Mouse (Mus musculus) liver, adult (tissue): ENCODE results near the gene C87499.

Source experiments
- GATA4 ChIP-seq: IDR thresholded peaks from 2 replicates; pipeline ENCODE4 v1.6.1; 2014; ENCODE audit warnings: mild to moderate bottlenecking, low read length; ENCODE audit not compliant: insufficient replicate concordance

C87499 gene

DNA sequence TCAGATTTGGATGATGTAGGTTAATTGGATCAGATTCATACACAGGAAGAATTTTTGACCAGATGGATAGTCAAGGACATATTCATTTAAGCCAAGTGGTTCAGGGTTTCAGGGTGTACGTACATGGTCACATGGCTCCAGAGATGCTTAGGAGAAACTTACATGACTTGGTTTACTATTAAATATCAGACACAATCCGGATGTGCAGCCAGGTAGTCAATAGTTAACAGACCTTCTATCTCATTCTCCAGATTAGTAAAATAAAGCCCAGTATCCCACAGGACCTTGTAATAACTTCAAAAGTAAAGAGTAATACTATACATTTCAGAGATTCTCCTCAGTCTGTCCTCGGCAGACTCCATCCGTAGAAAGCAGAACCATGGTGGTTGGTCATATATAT is at the start of gene C87499:
TSS of gene C87499 (minus strand) at position 101 of the 400 bp plus-strand sequence.
- no peak for TF ChIP-seq GATA4

DNA sequence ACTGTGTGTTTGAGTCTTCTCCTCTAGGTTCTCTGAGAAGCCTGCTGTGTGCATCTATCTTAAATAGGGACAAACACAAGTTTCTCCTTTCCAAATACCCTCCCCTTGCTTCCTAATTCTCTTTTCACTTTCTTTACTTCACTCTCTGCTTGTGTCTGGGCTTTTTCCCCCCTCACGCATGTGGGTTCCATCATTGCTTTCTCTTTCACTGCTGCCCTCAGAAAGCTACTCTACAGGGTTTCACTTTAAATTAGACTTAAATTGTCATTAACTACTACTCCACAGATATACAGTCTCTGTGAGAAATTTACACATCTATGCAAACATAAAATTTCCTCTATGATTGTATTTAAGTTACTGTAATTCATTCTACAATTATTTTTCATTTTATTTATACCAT is 49.6 kb upstream of the C87499 start, which contains the start of gene Ifna2:
TSS of gene Ifna2 (minus strand) at position 101 of the 400 bp plus-strand sequence.
- no peak for TF ChIP-seq GATA4

DNA sequence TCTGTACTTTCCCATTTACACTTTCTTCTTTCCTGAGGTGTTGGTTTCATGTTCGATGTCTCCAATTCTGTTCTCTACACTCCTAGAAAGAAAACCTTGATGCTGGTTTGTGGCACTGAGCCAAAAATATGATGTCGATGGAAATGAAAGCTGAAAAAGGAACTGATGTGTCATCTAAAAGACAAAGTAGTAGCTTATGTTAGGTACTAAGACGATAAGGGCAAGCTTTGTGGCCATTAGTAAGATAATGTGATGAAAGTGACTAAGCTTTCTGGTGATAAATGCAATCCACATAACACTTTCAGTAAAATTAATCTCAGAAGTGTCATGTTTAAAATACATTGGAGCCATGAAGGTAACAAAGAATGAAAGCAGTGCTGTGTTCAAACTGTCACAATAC is 47.1 kb upstream of the C87499 start:
- TF ChIP-seq GATA4 = no peak

DNA sequence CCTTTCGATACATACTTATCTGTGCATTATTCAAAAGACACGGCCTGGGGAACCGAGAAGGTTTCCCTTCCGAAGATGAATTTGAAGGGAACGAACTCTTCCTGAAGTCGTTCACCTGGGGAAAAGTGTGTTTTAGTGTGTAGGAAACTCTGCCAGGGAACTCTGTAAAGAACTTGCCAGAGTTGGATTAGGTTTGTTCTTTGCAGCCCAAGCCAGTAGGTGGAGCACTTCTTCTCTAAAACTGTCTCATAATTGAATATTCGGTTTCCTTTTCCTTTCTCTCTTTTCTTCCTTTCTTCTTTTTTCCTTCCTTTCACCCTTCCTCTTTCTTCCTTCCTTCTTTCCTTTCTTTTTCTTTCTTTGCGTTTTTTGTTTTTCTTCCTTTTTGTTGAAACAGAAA is 46.2 kb upstream of the C87499 start:
- TF ChIP-seq GATA4 = no peak

DNA sequence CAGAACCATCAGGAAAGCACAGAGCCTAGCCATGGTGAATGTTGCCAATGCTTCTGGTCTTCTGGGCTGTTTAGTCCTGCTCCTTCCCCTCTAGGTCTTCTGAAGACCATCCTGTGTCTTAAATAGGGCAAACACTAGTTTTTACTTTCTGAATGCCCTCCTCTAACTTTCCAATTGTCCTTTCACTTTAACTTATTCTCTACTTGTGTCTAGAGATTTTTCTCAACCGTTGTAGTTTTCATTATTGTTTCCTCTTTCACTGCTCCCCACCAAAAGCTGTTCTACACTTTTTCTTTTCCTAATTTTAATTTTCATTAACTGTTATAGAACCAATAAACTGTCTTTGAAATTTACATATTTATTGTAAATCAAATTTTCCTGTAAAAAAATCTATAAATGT is 42.6 kb upstream of the C87499 start, which contains the start of gene Ifna16:
TSS of gene Ifna16 (minus strand) at position 101 of the 400 bp plus-strand sequence.
- TF ChIP-seq GATA4 = no peak

DNA sequence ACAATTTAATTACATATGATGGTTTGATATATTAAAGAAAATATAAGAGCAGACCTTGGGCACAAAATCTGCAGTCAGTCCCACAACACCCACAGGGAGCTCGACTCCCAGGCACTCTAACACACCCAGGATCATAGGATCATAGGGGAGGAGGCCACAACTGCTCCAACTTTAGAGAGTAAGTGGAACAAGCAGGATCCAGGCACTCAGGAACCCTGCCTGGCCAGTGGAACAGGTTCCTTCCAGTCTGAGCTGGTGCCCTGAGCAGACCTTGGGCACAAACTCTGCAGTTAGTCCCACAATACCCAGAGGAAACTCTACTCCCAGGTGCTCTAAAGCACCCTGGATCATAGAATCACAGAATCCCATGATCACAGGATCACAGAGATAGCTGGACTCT is 21.2 kb upstream of the C87499 start:
- TF ChIP-seq GATA4 = no peak

DNA sequence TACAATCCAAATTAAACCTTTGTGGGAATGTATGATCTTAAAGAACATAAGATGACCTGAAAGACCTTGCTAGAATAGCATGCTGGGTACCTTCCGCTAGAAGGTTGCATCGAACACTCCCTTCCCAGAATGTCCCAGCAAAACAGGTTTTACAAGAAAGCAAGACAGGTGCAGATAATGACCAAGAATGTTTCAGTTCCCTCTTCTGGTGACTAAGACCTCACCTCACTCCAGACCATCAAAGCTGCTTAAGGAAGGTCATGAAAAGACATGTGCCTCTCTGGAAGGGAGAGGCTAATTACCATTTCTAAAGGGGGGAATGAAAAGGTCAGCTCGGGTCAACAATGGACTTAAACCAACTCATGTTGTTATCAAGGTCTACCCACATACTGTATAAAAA is 19.4 kb upstream of the C87499 start:
- no peak for TF ChIP-seq GATA4

DNA sequence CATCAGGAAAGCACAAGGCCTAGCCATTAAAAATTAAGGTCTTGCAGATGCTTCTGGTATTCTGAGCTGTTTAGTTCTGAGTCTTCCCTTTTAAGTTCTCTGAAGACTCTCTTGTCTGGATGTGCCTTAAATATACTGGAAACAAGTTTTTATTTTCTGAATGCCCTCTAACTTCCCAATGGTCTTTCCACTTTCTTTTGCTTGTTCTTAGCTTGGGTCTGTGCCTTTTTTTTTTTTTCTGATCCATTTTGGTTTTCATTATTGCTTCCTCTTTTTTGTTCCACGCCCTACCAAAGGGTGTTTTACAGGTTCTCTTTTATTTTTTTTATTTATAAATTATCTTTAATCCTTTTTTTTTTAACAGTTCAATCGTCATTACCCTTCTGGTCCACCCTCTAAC is 10.1 kb upstream of the C87499 start, which contains the start of gene Ifna13:
TSS of gene Ifna13 (minus strand) at position 101 of the 400 bp plus-strand sequence.
- TF ChIP-seq GATA4 = no peak

DNA sequence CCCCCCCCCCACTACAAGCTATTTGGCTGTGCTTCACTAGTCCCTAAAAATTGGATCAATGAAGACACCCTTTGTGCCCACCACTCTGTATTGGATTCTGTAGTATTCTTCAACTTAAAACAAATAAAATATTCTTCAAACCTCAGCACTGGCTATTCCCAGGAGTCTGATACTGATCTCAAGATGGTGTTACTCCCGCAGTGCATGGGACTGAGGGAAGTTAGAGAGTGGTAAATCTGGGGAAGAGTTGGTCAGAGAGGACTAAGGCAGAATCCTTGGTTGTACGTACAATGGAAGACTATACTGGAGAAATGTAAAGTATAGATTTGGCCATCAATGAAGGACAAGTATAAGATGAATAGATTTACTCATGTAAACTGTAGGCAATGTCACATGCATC is 8.3 kb upstream of the C87499 start:
- TF ChIP-seq GATA4 = no peak

DNA sequence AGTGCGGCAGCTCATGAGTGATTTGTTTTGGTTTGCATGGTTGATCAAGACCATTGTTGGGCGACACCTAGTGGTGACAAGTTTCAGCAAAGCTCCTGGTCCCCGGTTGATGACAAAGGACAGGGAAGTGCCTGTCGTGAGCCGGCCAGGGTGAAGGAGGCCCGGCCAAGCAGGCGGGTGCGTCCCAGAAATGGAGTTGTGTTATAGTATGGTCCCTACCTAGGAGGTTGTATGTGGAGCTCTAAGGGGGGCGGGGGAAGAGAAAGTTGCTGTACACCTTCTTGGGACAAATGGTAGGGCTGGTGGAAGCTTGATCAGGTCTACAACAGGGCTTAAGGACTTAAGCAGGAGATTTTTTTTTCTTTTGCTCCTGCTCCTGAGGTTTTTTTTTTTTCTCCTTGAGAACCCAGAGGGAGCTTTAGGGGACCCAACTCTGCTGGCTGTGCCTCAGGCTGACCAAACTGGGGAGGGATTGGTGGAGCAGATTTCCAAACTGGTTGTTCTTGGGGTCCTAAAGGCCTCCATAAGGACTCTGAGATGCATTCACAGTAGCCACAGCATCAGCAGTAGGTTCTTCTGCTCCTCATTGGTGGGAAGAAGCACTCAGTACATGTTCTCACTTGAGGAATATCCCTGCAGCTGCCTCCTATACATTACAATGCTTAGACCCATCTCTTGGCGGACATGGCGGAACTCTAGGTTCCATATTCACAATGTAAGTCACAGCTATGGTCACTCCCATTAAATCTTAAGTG is 7.0 kb upstream of the C87499 start:
- TF ChIP-seq GATA4 = peak; percentile 9; the same call in 1 of the 2 replicates

DNA sequence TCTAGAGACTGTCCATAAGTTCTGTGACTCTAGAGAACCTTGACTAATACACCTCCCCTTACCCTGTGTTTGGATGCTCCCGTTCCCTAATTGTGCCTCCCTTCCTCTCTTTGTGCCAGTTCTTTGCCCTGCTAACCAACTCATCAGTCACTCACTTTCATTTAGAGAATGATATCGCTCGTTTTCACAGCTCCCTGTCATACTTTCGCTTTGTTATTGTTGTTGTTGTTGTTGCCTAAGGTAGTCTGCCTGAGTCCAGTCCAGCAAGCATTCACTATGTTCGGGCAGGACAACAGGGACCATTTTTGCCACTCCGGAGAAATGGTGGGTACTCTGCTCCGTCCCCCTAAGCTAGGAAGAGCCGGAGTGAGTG is 6.5 kb upstream of the C87499 start:
- no peak for TF ChIP-seq GATA4

DNA sequence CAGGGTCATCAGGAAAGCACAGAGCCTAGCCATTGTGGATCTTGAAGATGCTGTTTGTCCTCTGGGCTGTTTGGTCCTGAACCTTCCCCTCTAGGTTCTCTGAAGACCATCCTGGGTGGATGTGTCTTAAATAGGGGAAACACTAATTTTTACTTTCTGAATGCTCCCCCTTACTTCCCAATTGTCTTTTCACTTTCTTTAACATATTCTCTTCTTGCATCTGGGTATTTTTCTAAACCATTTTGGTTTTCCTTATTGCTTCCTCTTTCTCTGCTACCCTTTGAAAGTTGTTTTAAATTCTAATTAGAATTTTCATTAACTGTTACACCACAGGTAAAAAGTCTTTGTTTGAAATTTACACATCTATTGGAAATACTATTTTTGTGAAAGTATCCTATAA is 30.9 kb downstream of the C87499 start, which contains the start of gene Ifna12:
TSS of gene Ifna12 (minus strand) at position 101 of the 400 bp plus-strand sequence.
- no peak for TF ChIP-seq GATA4

DNA sequence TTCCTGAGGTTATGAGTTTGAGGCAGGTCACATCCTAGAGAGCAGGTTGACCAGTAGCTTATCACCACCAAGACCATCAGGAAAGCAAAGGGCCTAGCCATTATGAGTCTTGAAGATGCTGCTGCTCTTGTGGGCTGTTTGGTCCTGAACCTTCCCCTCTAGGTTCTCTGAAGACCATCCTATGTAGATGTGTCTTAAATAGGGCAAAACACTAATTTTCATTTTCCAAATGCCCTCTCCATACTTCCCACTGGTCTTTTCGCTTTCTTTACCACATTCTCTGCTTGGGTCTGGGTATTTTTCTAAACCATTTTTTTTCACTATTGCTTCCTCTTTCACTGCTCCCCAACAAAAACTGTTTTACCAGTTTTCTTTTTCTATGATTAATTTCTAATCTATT is 41.9 kb downstream of the C87499 start, which contains the start of gene Ifna9:
TSS of gene Ifna9 (minus strand) at position 101 of the 400 bp plus-strand sequence.
- no peak for TF ChIP-seq GATA4
